Mouse (Mus musculus) hindbrain, embryonic 10.5 days (tissue): ENCODE data around the gene Vwf. TPM values are rescaled to one million over a fixed set of nuclear protein-coding genes. Genes with fewer than 3 reads are reported as not detected.

ENCODE experiments used
- DNase-seq: peaks from one replicate; pipeline ENCODE4 v3.0.0-alpha.2; 2017; ENCODE audit warnings: low spot score
- H3K27ac ChIP-seq: fragments of 300-500 bp; sonication (generic); 2 replicates; pipeline ENCODE4 v1.5.1; 2016; ENCODE audit warnings: mild to moderate bottlenecking, moderate library complexity
- H3K27me3 ChIP-seq: fragments of 300-500 bp; sonication (generic); 2 replicates; pipeline ENCODE4 v1.6.1; 2016; ENCODE audit warnings: mild to moderate bottlenecking; ENCODE audit not compliant: poor library complexity, insufficient read depth, severe bottlenecking
- H3K36me3 ChIP-seq: fragments of 300-500 bp; sonication (generic); 2 replicates; pipeline ENCODE4 v1.6.1; 2016; ENCODE audit warnings: mild to moderate bottlenecking, moderate library complexity
- H3K4me1 ChIP-seq: fragments of 300-500 bp; sonication (generic); replicated peaks from 2 replicates; pipeline ENCODE4 v1.6.1; 2016; ENCODE audit warnings: mild to moderate bottlenecking
- H3K4me3 ChIP-seq: fragments of 300-500 bp; sonication (generic); 2 replicates; pipeline ENCODE4 v1.5.1; 2016; ENCODE audit warnings: mild to moderate bottlenecking, moderate library complexity
- H3K9me3 ChIP-seq: fragments of 300-500 bp; sonication (generic); 2 replicates; pipeline ENCODE4 v1.6.1; 2016; ENCODE audit warnings: mild to moderate bottlenecking, moderate library complexity
- WGBS: fragments of 180-500 bp; shearing (Covaris S2); methylation state at CpG from one replicate; pipeline ENCODE4 v1.1.7; 2016; 5-methylcytosine and 5-hydroxymethylcytosine counted together
- polyA plus RNA-seq: library from polyadenylated mRNA; unstranded; fragments of >200 nt; fragmentation: Nextera tagmentation; extraction: Ambion mirVana; gene quantifications from 2 replicates; pipeline ENCODE4 v1.2.1, GENCODE M21; 2016

Vwf gene
- polyA plus RNA-seq = 3.9 and 7.1 TPM in 2 replicates

DNA sequence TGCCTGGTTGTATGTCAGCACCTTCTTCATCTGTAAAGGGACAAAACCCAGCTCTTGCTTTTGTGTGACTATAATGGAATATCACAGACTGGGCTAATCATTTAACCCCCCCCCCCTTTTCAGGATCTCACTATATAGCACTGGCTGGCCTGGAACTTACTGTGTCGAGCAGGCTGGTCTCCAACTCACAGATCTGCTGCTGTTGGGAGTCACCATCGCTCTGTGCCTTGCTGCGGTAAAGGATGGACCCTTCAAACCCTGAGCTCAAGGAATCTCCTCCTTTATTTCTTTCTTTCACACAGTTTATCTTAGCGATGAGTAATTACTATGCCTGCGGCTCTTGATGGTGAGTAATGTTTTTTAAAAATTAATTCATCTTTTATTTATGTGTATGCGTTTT, at the start of gene Vwf:
TSS of gene Vwf (plus strand) at position 301 of the 400 bp plus-strand sequence.
- no peak for DNase-seq
- no peaks in the 10 kb centered on the region for H3K9me3 ChIP-seq
- 92% methylated on average over 6 of the region's 6 CpGs for WGBS

DNA sequence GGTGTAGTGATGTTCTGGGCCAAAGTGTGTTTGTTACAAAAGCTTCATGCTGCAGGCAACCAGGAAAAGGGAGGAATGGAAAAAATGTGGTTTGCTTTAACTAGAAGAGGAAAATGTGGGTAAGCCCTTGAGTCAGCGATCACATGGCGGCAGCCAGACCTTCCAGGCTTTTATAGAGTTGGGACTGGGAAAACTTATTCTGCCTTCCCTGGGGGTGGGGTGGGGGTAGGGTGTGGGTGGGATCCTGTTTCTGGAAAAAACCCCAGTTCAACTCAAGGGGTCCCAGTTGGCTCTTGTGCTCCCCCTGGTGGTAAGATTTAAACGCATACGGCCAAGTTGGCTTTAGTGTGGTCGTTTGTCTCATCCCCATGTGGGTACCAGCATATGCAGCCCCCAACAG, 48.5 kb upstream of the Vwf start:
- Histone ChIP-seq H3K9me3 (no peaks in the 10 kb centered on the region), H3K4me1 (peaks cover 20% of the 10 kb centered on the region), H3K4me3 (no peak overlapping the region), H3K27ac (no peak overlapping the region), H3K27me3 (peaks cover 34% of the 10 kb centered on the region), H3K36me3 (no peaks in the 10 kb centered on the region)
- DNase-seq = peak; percentile 56
- WGBS = 27% methylated on average over 5 of the region's 5 CpGs

More for the DNA sequence above, at the start of gene Vwf:
- H3K4me1 ChIP-seq = 0 out of 2 replicates have a peak, but pooled peaks cover 7% of the 10 kb centered on the region
- H3K4me3 ChIP-seq = no peak within 1 kb of the TSS
- H3K27ac ChIP-seq = no peak within 1 kb of the TSS
- H3K36me3 ChIP-seq = no peaks in the 10 kb centered on the region
- H3K27me3 ChIP-seq = no peaks in the 10 kb centered on the region; the same call in 1 of the 2 replicates

DNA sequence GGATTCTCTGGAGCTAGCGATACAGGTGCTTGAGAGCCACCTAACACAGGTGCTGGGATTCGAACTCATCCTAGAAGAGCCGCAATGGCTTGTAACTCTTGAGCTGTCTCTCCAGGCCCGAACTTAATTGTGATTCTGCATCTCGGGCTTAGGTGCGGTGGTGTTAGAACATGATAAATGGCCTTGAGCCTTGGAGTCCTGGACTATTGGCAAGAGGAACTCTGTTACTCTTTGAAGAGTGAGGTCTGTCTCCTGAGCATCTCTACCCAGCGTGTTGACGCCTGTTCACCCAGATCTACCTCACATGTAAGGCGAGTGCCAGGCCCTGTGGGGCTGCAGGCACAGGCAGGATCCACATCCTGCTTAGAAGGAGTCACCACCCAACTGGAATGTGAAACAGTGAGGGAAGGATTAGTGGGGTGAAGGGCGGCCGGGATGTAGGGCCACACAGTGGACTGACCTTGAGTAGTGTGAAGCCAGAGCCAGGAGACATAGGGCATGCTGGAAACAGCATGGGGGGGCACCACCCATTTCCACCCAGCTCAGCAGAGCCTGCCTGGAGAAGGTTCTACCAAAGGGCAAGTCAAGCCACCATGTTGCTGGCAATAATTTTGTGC, 43.3 kb upstream of the Vwf start:
- no peaks in the 10 kb centered on the region for H3K36me3 ChIP-seq
- no peak for DNase-seq
- no peak overlapping the region for H3K27ac ChIP-seq
- H3K4me1 ChIP-seq = peaks cover 7% of the 10 kb centered on the region; the same call in 1 of the 2 replicates
- H3K9me3 ChIP-seq = no peaks in the 10 kb centered on the region
- no peaks in the 10 kb centered on the region for H3K27me3 ChIP-seq
- H3K4me3 ChIP-seq = no peak overlapping the region
- WGBS = 94% methylated on average over 11 of the region's 11 CpGs

DNA sequence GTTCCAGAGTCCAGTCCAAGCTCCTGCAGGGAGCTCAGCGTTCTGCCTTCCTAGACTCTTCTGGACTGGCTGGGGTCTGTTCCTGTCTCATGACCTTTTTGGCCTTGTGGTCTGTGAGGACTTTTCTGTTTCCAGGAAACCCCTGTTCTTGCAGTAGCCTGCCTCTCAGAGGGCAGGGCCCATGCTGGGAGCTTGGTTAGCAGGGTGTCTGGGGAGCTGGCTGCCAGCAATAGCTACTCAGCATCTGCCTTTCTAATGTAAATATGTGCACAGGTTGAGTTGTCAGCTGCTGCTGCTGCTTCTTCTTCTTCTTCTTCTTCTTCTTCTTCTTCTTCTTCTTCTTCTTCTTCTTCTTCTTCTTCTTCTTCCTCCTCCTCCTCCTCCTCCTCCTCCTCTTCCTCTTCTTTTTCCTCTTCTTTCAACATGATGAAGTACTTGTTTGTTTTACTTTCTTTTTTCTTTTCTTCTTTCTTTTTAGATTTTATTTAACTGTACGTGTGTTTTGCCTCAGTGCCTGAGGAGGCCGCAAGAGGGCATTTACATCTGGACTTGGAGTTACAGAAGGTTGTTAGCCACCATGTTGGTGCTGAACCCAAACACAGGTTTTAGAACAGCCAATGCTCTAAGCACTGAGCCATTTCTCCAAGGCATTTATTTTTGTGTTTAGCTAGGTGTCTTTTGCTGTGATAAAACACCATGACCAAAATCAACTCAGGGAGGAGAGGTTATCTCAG, 41.8 kb upstream of the Vwf start:
- 39% methylated on average over 3 of the region's 3 CpGs for WGBS
- no peaks in the 10 kb centered on the region for H3K27me3 ChIP-seq
- H3K9me3 ChIP-seq = no peaks in the 10 kb centered on the region
- no peak overlapping the region for H3K4me3 ChIP-seq
- no peak overlapping the region for H3K27ac ChIP-seq
- H3K4me1 ChIP-seq = peaks cover 7% of the 10 kb centered on the region; the same call in 1 of the 2 replicates
- no peaks in the 10 kb centered on the region for H3K36me3 ChIP-seq
- no peak for DNase-seq

DNA sequence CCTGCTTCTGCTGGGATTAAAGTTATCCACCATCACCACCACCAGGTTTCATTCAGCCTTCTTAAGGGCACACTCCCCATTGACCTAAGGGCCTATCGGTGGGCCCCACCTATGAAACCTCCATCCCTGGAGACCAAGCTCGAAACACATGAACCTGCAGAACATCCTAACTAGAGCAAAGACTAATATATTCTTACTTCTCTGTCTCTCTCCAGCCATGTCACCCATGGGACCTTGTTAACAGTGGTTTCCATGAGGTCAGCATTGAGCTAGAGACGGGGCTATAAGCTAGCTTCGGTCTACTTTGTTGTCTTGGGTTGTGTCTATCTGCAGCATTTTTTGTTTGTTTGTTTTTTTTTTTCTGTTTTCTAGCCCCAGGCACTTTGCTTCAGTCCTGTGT, 40.1 kb upstream of the Vwf start:
- no peaks in the 10 kb centered on the region for H3K9me3 ChIP-seq
- H3K27me3 ChIP-seq = no peaks in the 10 kb centered on the region
- H3K4me1 ChIP-seq = peaks cover 7% of the 10 kb centered on the region; the same call in 1 of the 2 replicates
- WGBS = 93% methylated on average over 4 of the region's 4 CpGs
- no peaks in the 10 kb centered on the region for H3K36me3 ChIP-seq
- no peak overlapping the region for H3K27ac ChIP-seq
- H3K4me3 ChIP-seq = no peak overlapping the region
- DNase-seq = no peak

DNA sequence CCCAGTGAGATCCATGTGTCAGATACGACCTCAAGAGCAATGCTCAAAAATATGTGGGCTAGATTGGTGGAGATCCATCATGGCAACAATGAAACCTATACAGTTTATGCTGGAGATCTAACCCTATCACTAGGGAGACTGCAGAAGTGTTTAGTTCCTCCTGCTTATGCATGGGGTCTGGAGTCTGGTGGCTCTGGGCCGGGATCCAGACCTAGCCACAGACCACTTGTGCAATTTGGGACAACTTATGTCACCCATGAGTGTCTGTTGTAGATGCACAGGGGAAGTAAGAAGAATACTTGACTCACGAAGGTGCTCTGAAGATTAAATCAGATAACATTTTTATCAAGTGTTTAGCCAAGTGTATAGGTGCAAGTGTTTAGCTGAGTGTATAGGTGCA, 36.8 kb upstream of the Vwf start:
- no peaks in the 10 kb centered on the region for H3K36me3 ChIP-seq

DNA sequence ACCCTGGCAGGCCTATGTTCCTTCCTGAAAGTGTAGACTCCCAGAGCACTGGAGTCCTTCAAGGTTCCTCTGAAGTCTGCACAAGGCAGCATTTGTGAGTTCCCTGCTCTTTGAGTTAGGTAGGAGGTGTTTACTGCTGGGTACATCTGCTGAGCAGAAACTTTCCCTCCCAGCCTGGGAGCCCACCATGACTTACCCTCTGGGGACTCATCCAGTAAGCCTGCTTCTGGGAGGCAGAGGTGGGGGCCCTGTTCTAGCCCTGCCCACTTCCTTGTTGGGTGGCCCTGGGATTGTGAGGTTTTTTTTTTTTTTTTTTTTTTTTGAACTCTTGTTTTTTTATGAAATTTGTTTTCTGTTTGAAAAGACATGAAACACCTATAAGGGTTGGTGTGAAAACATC, 35.9 kb upstream of the Vwf start:
- no peaks in the 10 kb centered on the region for H3K36me3 ChIP-seq
- DNase-seq = no peak
- no peak overlapping the region for H3K27ac ChIP-seq
- no peaks in the 10 kb centered on the region; the same call in 1 of the 2 replicates for H3K27me3 ChIP-seq
- H3K4me1 ChIP-seq = peaks cover 8% of the 10 kb centered on the region
- no peaks in the 10 kb centered on the region for H3K9me3 ChIP-seq
- no peak overlapping the region for H3K4me3 ChIP-seq

More for the DNA sequence above, 36.8 kb upstream of the Vwf start:
- Histone ChIP-seq H3K4me1 (peaks cover 5% of the 10 kb centered on the region), H3K9me3 (no peaks in the 10 kb centered on the region), H3K4me3 (no peak overlapping the region), H3K27ac (no peak overlapping the region), H3K27me3 (no peaks in the 10 kb centered on the region; the same call in 1 of the 2 replicates)
- no peak for DNase-seq
- WGBS = 87% methylated on average over 3 of the region's 3 CpGs

DNA sequence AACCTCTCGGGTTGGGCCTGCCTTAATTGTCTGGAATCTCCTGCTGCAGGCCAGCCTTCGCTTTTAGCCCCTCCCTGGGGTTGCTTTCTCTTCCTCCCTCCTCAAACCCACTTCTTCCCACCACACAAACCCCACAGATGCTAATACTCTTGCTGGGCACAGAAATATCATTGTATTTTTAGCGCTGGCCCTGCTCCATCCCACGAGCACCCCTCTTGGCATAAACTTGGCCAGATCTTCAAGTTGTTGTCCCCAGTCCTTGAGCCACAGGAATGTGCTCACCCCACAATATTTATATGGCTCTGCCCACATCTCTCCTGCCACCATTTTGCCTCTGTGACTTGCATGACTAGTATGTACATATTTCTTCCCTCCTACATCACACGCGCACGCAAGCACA, 35.4 kb upstream of the Vwf start:
- H3K4me1 ChIP-seq = peaks cover 6% of the 10 kb centered on the region
- H3K9me3 ChIP-seq = no peaks in the 10 kb centered on the region
- no peak overlapping the region for H3K4me3 ChIP-seq
- no peaks in the 10 kb centered on the region; the same call in 1 of the 2 replicates for H3K27me3 ChIP-seq
- no peaks in the 10 kb centered on the region for H3K36me3 ChIP-seq
- WGBS = 86% methylated on average over 7 of the region's 7 CpGs
- no peak for DNase-seq
- no peak overlapping the region for H3K27ac ChIP-seq

DNA sequence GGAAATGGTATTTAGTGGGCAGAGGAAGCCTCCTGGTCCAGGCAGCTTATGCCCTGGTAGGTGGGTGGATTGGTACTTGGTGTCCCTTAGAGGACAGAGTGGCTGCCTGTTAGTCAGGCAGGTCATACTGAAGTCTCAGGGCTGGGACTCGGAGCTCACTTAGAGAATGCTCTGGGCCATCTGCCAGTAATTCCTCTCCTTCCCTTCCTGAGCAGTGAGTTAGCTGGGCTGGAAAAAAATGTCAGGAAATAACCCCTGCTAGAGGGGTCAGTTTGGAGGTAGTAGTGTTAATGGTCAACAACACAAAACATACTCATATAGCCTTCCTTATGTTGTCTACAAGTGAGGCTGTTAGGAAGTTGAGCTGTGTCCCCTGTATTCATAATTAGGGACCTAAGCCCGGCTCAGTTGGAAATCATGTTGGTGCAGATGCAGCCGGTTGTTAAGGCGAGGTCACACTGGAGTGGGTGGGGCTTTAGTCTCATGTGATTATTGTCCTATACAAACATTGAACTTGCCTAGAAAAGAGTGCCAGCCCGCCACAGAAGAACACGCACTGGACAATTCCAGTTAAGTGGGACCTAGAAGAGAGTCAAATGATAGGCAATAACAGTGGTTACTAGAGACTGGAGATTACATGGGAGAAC, 33.5 kb upstream of the Vwf start:
- Histone ChIP-seq H3K27ac (no peak overlapping the region), H3K9me3 (no peaks in the 10 kb centered on the region), H3K4me1 (peaks cover 6% of the 10 kb centered on the region), H3K36me3 (no peaks in the 10 kb centered on the region), H3K4me3 (no peak overlapping the region), H3K27me3 (no peaks in the 10 kb centered on the region; the same call in 1 of the 2 replicates)
- 72% methylated on average over 6 of the region's 6 CpGs for WGBS
- no peak for DNase-seq

DNA sequence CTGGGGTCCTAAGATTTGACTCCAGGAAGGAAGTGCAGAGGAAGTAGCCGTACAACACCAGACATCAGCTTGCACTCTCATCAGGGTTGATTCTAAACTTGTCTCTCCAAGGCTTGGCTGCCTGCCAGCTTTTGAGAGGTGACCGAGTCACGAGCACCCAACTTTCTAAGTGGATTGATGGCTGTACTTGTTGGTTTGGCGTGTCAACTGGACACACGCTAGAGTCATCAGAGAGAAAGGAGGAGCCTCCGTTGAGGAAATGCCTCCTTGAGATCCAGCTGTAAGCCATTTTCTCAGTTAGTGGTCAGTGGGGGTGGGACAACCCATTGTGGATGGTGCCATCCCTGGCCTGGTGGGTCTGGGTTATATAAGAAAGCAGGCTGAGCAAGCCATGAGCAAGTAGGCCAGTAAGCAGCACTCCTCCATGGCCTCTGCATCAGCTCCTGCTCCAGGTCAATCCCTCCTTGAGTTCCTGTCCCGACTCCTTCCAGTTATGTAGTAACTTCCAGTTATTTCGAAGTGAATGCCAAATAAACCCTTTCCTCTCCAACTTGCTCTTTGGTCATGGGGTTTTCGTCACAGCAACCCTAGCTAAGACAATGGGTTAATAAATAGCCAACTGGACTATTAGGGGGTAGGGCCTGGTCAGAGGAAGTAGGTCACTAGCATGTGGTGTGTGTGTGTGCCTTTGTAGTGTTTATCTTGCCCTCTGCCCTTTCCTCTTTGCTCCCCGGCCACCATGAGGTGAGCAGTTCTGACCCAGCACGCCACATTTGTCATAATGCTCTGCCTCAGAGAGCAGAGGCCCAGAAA, 30.9 kb upstream of the Vwf start:
- WGBS = 84% methylated on average over 11 of the region's 11 CpGs
- no peaks in the 10 kb centered on the region for H3K9me3 ChIP-seq
- H3K4me1 ChIP-seq = peaks cover 6% of the 10 kb centered on the region
- no peaks in the 10 kb centered on the region; the same call in 1 of the 2 replicates for H3K27me3 ChIP-seq
- DNase-seq = no peak
- no peaks in the 10 kb centered on the region for H3K36me3 ChIP-seq
- H3K4me3 ChIP-seq = no peak overlapping the region
- H3K27ac ChIP-seq = no peak overlapping the region

DNA sequence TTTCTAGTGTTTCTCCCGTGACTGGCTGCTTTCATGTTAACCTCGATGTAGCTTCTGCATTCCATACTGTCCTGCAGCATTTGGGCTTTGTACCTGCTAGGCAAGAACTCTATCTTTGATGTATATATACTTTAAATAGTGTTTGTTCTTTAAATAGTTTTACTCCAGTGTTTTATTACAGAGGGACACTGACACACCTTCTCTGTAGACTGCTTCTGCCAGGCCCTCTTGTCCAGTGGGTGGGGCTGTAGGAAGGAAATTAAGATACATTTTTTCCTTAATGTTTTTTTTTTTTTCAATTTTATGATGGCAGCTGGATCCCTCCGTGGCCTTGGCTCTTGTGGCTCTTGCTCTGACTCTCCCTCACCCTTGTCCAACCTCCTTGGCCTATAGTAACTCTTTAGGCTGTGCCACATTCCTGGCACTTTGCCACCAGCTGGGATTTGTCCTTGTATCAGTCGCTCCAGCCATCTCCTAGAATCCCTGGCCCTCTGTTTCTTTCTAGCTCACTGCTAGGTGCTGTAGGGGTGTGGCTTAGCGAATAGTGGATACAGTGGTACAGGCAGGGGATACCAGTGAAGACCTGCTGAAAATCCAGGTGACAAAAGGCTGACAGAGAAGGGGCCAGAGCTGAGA, 24.9 kb upstream of the Vwf start:
- H3K4me3 ChIP-seq = no peak overlapping the region
- WGBS = 70% methylated on average over 5 of the region's 5 CpGs
- H3K27ac ChIP-seq = no peak overlapping the region
- no peaks in the 10 kb centered on the region for H3K9me3 ChIP-seq
- no peaks in the 10 kb centered on the region for H3K27me3 ChIP-seq
- DNase-seq = no peak
- H3K36me3 ChIP-seq = no peaks in the 10 kb centered on the region
- no peaks in the 10 kb centered on the region for H3K4me1 ChIP-seq

DNA sequence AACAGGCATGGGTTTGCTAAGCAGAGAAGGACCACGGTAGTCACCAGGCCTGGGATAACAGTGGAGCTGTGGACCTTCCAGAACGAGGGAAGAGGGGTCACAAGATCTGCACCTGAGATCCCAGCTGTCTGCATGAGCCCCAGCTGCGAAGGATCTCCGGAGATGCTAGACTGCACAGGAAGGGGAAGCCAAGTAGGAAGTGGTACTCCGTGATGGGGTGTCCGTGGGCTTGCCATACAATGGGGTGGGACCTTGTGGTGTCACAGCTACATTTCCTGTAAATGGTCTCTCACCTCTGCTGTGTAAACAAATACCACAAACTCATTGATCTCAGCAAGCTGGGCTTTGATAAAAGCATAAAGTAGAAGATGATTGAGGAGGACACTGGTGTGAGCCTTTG, 22.5 kb upstream of the Vwf start:
- H3K4me3 ChIP-seq = no peak overlapping the region
- no peak for DNase-seq
- H3K27me3 ChIP-seq = no peaks in the 10 kb centered on the region
- 84% methylated on average over 6 of the region's 6 CpGs for WGBS
- no peaks in the 10 kb centered on the region for H3K36me3 ChIP-seq
- no peaks in the 10 kb centered on the region for H3K4me1 ChIP-seq
- no peaks in the 10 kb centered on the region for H3K9me3 ChIP-seq
- H3K27ac ChIP-seq = no peak overlapping the region
